Mouse (Mus musculus) urinary bladder, postnatal 4 days (tissue): ENCODE results near the gene Exoc2.

Source experiments
- DNase-seq, 2 experiments: peaks; one replicate each; pipeline ENCODE4 v3.0.0; 2021 to 2022; ENCODE audit warnings: low spot score in 2 of 2

Gene Exoc2

DNA sequence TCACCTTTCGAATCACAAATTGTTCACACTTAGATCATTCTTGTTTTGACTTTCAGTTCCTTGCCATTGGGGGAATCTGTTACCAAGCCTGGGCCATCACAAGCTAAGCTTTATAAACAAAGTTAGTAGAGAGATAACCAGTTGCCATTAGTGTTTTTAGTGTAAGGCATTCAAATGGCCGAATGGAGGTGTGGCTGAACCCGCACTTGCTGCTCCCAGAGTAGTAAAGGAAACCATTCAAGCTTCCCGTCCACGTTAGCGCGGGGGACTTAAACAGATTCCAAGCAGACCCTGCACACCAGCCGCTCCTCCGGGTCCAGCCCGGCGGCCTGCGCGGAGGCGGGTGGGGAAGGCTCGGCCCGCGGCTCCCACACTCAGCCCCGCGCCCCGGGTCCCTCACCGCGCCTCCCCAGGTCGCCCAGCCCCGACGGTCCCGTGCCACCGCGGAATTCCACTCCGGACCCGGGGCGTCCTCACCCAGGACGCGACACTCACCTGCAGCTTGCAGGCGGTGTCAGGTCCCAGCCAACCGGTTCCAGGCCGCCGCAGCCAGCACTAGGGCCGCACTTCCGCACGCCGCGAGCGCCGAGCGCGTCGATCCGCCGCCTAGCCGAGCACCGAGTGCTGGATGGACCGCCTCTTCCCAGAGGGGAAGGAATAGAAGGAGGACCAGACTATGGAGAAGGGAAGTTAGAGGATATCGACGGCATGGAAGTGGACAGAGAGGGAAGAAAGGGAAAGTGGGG is at the start of gene Exoc2, which contains the start of gene Gm5447:
TSS of gene Exoc2 (minus strand) at position 593 of the 746 bp plus-strand sequence.
TSS of gene Gm5447 (plus strand) at position 704 of the 746 bp plus-strand sequence.
- peak; percentile 75 to 78 for DNase-seq

GRCm38 (mm10) chr13:31023664-31024063 is 49.8 kb upstream of the Exoc2 start:
- no peak for DNase-seq

- no peak for DNase-seq
Observed at GRCm38 (mm10) chr13:31021927-31022326, 48.0 kb upstream of the Exoc2 start.

- DNase-seq: no peak
Observed at GRCm38 (mm10) chr13:31021514-31021913, 47.6 kb upstream of the Exoc2 start.

DNA sequence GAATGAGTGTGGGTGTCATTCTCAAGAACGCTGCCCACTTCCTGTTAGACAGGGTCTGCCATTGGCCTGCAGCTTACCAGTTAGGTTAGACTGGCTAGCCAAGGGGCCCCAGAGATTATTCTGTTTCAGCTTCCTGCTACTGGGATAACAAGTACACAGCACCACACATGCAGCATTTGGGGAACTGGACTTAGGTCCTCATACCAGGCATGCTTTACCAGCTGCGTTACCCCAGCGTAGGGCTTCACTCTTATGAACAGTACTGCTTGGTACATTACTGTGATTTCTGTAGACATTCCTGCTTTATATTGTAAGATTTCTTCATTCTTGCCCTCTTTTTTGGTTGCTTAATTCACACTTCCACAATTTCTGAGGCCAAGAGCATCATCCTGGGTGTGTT is 43.7 kb upstream of the Exoc2 start:
- no peak for DNase-seq

- no peak for DNase-seq
Observed at GRCm38 (mm10) chr13:31004995-31005394, 31.1 kb upstream of the Exoc2 start.

GRCm38 (mm10) chr13:31004458-31004857 is 30.6 kb upstream of the Exoc2 start:
- no peak for DNase-seq

DNA sequence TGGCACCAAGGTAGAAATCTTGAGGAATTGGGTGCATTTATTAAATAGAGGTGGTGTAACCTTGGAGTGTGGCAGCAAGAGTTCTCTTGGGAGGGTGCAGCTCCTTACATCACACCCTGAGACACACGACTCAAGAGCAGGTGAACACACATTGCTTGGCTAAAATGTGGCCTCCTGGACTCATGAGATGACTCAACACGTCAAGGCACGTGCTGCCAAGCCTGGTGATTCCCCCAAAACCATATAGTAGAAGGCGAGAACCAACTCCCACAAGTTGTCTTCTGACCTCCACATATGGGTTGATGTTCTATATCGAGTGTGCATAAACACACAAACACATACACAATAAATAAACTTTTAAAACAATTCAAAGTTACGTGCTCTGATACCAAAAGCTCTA is 25.9 kb upstream of the Exoc2 start:
- DNase-seq: no peak

GRCm38 (mm10) chr13:30997526-30998253 is 23.8 kb upstream of the Exoc2 start:
- no peak for DNase-seq

GRCm38 (mm10) chr13:30994249-30994858 is 20.5 kb upstream of the Exoc2 start:
- no peak for DNase-seq

GRCm38 (mm10) chr13:30993819-30994218 is 19.9 kb upstream of the Exoc2 start:
- no peak for DNase-seq

DNA sequence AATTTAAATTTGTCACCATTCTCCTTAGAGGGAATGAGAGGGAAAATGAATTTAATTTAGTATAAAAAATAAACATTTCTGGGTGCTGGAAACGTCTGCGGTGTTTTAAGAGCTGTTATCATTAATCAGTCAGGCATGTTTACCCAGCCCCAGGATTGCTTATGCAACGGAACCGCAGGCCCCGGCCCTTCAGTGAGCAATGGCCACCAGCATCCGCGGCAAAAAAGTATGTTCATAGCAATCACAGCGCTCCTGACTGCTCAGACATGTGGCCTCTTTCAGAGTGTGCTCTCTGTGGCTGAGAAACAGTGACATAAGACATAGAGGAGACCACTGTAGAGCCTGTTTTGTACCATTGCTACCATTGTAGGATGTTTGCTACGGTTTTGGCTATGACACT is 16.3 kb upstream of the Exoc2 start:
- no peak for DNase-seq

DNA sequence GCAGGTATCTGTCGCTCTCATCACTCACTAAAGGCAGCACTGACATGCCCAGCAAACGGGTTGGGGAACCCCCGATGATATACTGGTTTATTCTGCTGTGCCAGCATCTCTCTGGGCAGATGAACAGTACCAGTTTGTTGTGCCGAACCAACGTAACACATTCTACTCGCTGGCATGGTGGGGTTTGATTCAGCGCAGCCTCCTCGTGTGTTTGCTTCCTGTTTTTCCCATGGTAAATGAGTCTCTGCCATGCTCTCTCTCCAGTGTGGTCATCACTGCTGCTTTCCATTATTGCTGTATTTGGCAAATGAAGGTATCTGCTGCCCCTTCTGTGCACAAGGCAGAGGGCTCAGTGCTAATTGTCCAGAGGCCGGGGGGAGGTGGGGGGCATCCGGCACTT is 15.8 kb upstream of the Exoc2 start:
- no peak for DNase-seq

DNA sequence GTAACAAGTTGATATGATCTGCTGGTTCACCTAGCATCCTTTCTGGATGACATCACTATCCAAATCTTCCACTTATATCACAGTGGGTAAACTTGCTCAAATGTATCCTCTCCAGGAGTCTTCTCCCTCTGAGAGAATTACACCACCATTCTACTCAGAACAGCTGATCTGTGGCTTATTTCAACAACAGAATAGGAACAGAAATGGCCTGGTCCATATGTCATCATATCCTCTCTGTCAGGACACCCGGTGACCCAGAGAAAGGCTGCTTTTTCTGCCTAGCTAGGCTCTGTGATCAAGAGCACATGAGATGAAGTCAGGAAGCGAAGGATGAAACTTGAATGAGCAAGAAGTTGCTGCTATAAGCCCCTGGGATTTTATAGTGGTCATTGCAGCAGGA is 13.8 kb upstream of the Exoc2 start:
- no peak for DNase-seq

GRCm38 (mm10) chr13:30986934-30987455 is 13.1 kb upstream of the Exoc2 start:
- no peak for DNase-seq

DNA sequence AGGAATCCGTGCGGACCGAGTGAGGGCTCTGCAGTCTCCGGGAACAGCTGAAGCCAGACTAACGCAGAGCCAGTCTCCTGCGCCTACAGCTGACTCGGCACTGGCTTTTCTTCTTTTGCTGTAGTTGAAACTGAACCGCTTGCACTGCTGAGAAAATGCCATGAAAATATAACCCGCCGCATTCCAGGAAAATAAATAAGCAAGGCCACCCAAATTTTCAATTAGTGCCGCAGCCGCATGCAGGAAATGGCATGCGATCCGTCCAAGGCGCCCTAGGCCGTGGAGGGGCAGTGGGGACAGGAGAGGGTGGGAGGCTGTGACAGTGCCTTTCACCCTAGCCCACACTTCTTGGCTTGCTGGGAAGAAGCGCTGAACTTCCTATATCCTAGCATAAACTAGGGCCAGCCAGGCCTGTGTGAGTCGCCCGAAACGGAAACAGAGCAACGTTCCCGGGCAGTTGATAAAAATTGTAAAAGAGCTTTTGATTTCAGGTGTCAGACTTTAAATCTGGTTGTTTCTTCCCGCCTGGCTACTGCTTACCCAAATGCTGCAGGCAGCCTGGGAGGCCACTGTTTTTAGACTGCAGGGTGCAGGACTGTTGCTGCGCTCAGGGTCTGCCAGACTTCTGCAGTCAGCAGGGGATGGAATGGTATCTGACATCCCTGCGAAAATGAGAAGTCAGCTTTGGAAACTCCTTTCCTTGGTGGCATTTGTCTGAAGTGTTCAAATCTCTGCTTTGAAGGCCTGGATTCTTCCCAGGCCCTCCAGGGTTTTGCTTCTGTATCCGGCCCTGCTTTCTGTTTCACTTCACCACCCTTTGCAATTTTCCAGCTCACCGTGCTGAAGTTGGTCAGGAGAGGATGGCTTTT is 11.9 kb upstream of the Exoc2 start:
- no peak for DNase-seq

GRCm38 (mm10) chr13:30985275-30985597 is 11.3 kb upstream of the Exoc2 start:
- DNase-seq: no peak

DNA sequence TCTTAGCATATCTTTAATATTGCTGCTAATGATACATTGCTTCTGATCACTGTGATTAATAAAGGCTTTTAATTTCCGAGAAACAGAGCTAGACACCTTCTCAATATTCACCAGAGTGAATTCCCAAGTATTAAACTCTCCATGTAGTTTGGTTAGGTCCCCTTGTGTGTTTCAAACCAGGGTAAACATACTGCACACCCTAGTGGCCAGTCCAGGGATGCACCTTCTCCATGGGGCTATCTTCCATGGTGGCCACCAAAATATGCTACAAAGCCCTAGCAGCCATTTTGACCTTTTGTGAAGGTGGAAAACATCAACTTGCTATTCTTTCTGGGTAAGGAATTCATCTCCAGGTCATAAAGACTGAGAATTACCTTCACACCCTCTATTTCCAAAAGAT is 7.8 kb upstream of the Exoc2 start:
- DNase-seq: no peak

DNA sequence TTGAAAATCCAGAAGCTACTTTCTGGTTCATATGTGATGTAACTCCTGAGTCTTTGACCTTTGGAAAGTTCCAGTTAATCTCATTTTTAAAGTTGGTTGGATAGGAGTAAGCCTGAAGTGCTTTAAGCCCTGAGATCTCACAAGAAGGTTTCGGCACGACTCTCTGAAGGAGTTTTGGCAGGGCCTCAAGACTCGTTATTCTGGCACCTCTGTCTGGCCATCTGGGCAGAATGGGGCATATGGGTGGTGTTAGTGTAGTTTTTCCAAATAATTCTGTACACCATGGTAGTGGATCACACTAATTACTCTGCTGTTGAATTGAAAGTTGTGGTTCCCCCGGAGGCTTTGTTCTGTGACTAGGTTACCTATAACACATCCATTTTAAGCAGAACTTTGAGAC is 4.3 kb upstream of the Exoc2 start:
- DNase-seq: no peak

GRCm38 (mm10) chr13:30976536-30977084 is 2.7 kb upstream of the Exoc2 start:
- no peak for DNase-seq

GRCm38 (mm10) chr13:30974247-30974630 is 346 bp upstream of the Exoc2 start:
- no peak for DNase-seq
